Mouse (Mus musculus): ENCODE measurements at regions not wholly inside any gene's neighbourhood (a gene's known extent, or its start where the extent isn't known, plus 50 kb on each side); places are given as distances from the start of the nearest gene placed in this dataset.

GRCm38 (mm10) chr3:18295921-18296320, 347.7 kb downstream of the Cypt12 start:
- H3K27ac ChIP-seq (replicated peaks; ENCODE audit: low read depth, low read length): no peak overlapping the region
- DNase-seq (ENCODE audit: low spot score) (no peak), ATAC-seq (ENCODE audit: low FRiP score, low read depth) (no peak)
- H3K9ac ChIP-seq (ENCODE audit: low read depth, low read length, severe bottlenecking): no peak overlapping the region
- no peaks in the 10 kb centered on the region for H3K4me1 ChIP-seq (ENCODE audit: control insufficient read depth, insufficient read depth, low read length)
- no peaks in the 10 kb centered on the region for H3K27me3 ChIP-seq (ENCODE audit: control insufficient read depth, insufficient read depth, low read length)
- H3K4me3 ChIP-seq (replicated peaks; ENCODE audit: low read length): no peak overlapping the region
- no peaks in the 10 kb centered on the region for H3K36me3 ChIP-seq (ENCODE audit: control insufficient read depth, insufficient read depth, low read length)
- H3K4me2 ChIP-seq (replicated peaks; ENCODE audit: low read depth, low read length, severe bottlenecking): no peak overlapping the region
- 93% methylated on average over 4 of the region's 4 CpGs for WGBS
- no peaks in the 10 kb centered on the region for H3K9me3 ChIP-seq (ENCODE audit: control insufficient read depth, low read length)
- TF ChIP-seq POLR2A (IDR thresholded peaks at IDR 0.05; ENCODE audit: borderline replicate concordance, extremely low read depth, insufficient read depth, insufficient read length): no peak

GRCm38 (mm10) chr3:18298699-18299098, 350.5 kb downstream of the Cypt12 start:
- Histone ChIP-seq H3K36me3 (ENCODE audit: control insufficient read depth, insufficient read depth, low read length) (no peaks in the 10 kb centered on the region), H3K27me3 (ENCODE audit: control insufficient read depth, insufficient read depth, low read length) (no peaks in the 10 kb centered on the region), H3K9ac (ENCODE audit: low read depth, low read length, severe bottlenecking) (no peak overlapping the region), H3K4me2 (replicated peaks; ENCODE audit: low read depth, low read length, severe bottlenecking) (no peak overlapping the region), H3K27ac (replicated peaks; ENCODE audit: low read depth, low read length) (no peak overlapping the region), H3K4me1 (ENCODE audit: control insufficient read depth, insufficient read depth, low read length) (no peaks in the 10 kb centered on the region), H3K4me3 (replicated peaks; ENCODE audit: low read length) (no peak overlapping the region), H3K9me3 (ENCODE audit: control insufficient read depth, low read length) (no peaks in the 10 kb centered on the region)
- no peak for DNase-seq (ENCODE audit: low spot score)
- 87% methylated on average over 3 of the region's 3 CpGs for WGBS
- no peak for ATAC-seq (ENCODE audit: low FRiP score, low read depth)
- TF ChIP-seq POLR2A (IDR thresholded peaks at IDR 0.05; ENCODE audit: borderline replicate concordance, extremely low read depth, insufficient read depth, insufficient read length): no peak

- Histone ChIP-seq H3K9ac (ENCODE audit: low read depth, low read length, severe bottlenecking) (no peak overlapping the region), H3K27me3 (ENCODE audit: control insufficient read depth, insufficient read depth, low read length) (no peaks in the 10 kb centered on the region), H3K9me3 (ENCODE audit: control insufficient read depth, low read length) (no peaks in the 10 kb centered on the region), H3K4me2 (replicated peaks; ENCODE audit: low read depth, low read length, severe bottlenecking) (no peak overlapping the region), H3K36me3 (ENCODE audit: control insufficient read depth, insufficient read depth, low read length) (no peaks in the 10 kb centered on the region), H3K4me1 (ENCODE audit: control insufficient read depth, insufficient read depth, low read length) (no peaks in the 10 kb centered on the region), H3K4me3 (replicated peaks; ENCODE audit: low read length) (no peak overlapping the region), H3K27ac (replicated peaks; ENCODE audit: low read depth, low read length) (no peak overlapping the region)
- ATAC-seq (ENCODE audit: low FRiP score, low read depth): peak; percentile 41; the same call in 1 of the 2 replicates
- 30% methylated on average over 2 of the region's 2 CpGs for WGBS
- no peak for TF ChIP-seq POLR2A (IDR thresholded peaks at IDR 0.05; ENCODE audit: borderline replicate concordance, extremely low read depth, insufficient read depth, insufficient read length)
- DNase-seq (ENCODE audit: low spot score): peak; percentile 52
Observed at GRCm38 (mm10) chr3:18299502-18299901, 351.3 kb downstream of the Cypt12 start.

GRCm38 (mm10) chr3:18319433-18319832, 371.2 kb downstream of the Cypt12 start:
- Histone ChIP-seq H3K9ac (ENCODE audit: low read depth, low read length, severe bottlenecking) (no peak overlapping the region), H3K9me3 (ENCODE audit: control insufficient read depth, low read length) (no peaks in the 10 kb centered on the region), H3K27ac (replicated peaks; ENCODE audit: low read depth, low read length) (no peak overlapping the region), H3K27me3 (ENCODE audit: control insufficient read depth, insufficient read depth, low read length) (no peaks in the 10 kb centered on the region), H3K4me2 (replicated peaks; ENCODE audit: low read depth, low read length, severe bottlenecking) (no peak overlapping the region), H3K4me3 (replicated peaks; ENCODE audit: low read length) (no peak overlapping the region), H3K36me3 (ENCODE audit: control insufficient read depth, insufficient read depth, low read length) (no peaks in the 10 kb centered on the region), H3K4me1 (ENCODE audit: control insufficient read depth, insufficient read depth, low read length) (no peaks in the 10 kb centered on the region)
- WGBS: 92% methylated on average over 2 of the region's 2 CpGs
- no peak for TF ChIP-seq POLR2A (IDR thresholded peaks at IDR 0.05; ENCODE audit: borderline replicate concordance, extremely low read depth, insufficient read depth, insufficient read length)
- ATAC-seq (ENCODE audit: low FRiP score, low read depth) (no peak), DNase-seq (ENCODE audit: low spot score) (no peak)

GRCm38 (mm10) chr3:18333182-18333581, 385.0 kb downstream of the Cypt12 start:
- Histone ChIP-seq H3K9ac (ENCODE audit: low read depth, low read length, severe bottlenecking) (no peak overlapping the region), H3K9me3 (ENCODE audit: control insufficient read depth, low read length) (no peaks in the 10 kb centered on the region), H3K4me2 (replicated peaks; ENCODE audit: low read depth, low read length, severe bottlenecking) (no peak overlapping the region), H3K4me1 (ENCODE audit: control insufficient read depth, insufficient read depth, low read length) (no peaks in the 10 kb centered on the region), H3K4me3 (replicated peaks; ENCODE audit: low read length) (no peak overlapping the region), H3K36me3 (ENCODE audit: control insufficient read depth, insufficient read depth, low read length) (no peaks in the 10 kb centered on the region), H3K27me3 (ENCODE audit: control insufficient read depth, insufficient read depth, low read length) (no peaks in the 10 kb centered on the region), H3K27ac (replicated peaks; ENCODE audit: low read depth, low read length) (no peak overlapping the region)
- ATAC-seq (ENCODE audit: low FRiP score, low read depth): no peak
- no peak for TF ChIP-seq POLR2A (IDR thresholded peaks at IDR 0.05; ENCODE audit: borderline replicate concordance, extremely low read depth, insufficient read depth, insufficient read length)
- no peak for DNase-seq (ENCODE audit: low spot score)

GRCm38 (mm10) chr3:18339189-18339588, 391.0 kb downstream of the Cypt12 start:
- TF ChIP-seq POLR2A (IDR thresholded peaks at IDR 0.05; ENCODE audit: borderline replicate concordance, extremely low read depth, insufficient read depth, insufficient read length): no peak
- DNase-seq (ENCODE audit: low spot score): peak; percentile 5

More at GRCm38 (mm10) chr3:18339189-18339588, 391.0 kb downstream of the Cypt12 start:
- Histone ChIP-seq H3K4me2 (replicated peaks; ENCODE audit: low read depth, low read length, severe bottlenecking) (no peak overlapping the region), H3K9me3 (ENCODE audit: control insufficient read depth, low read length) (no peaks in the 10 kb centered on the region), H3K36me3 (ENCODE audit: control insufficient read depth, insufficient read depth, low read length) (no peaks in the 10 kb centered on the region), H3K9ac (ENCODE audit: low read depth, low read length, severe bottlenecking) (no peak overlapping the region), H3K27ac (replicated peaks; ENCODE audit: low read depth, low read length) (no peak overlapping the region), H3K4me1 (ENCODE audit: control insufficient read depth, insufficient read depth, low read length) (no peaks in the 10 kb centered on the region), H3K4me3 (replicated peaks; ENCODE audit: low read length) (no peak overlapping the region), H3K27me3 (ENCODE audit: control insufficient read depth, insufficient read depth, low read length) (no peaks in the 10 kb centered on the region)
- WGBS: 80% methylated on average over 1 of the region's 1 CpGs
- ATAC-seq (ENCODE audit: low FRiP score, low read depth): no peak

Data from limb, embryonic 14.5 days (tissue).